Mouse (Mus musculus) liver, embryonic 14.5 days (tissue): ENCODE measurements around the gene Hip1. TPM values are rescaled to one million over a fixed set of nuclear protein-coding genes. Genes with fewer than 3 reads are reported as not detected.

Source experiments
- ATAC-seq: fragments of 200-750 bp; cut with Nextera tagmentation; 2 replicates; pipeline ENCODE4 v1.8.0; 2017; ENCODE audit warnings: moderate number of reproducible peaks, mild to moderate bottlenecking, moderate library complexity; ENCODE audit not compliant: insufficient read depth
- DNase-seq, 3 experiments: peaks; one replicate each; pipeline ENCODE4 v3.0.0-alpha.2; 2012 to 2013; ENCODE audit warnings: low read depth in 3 of 3, low spot score in 3 of 3
- H3K27ac ChIP-seq: fragments of 300-500 bp; sonication (generic); 2 replicates; pipeline ENCODE4 v1.5.1; 2014; ENCODE audit warnings: moderate library complexity, mild to moderate bottlenecking, control low read depth, inconsistent platforms
- H3K27me3 ChIP-seq: fragments of 300-500 bp; sonication (generic); 2 replicates; pipeline ENCODE4 v1.6.1; 2014; ENCODE audit warnings: mild to moderate bottlenecking, low read length, moderate library complexity; ENCODE audit not compliant: control insufficient read depth, insufficient read depth
- H3K36me3 ChIP-seq: fragments of 300-500 bp; sonication (generic); replicated peaks from 2 replicates; pipeline ENCODE4 v1.6.1; 2014; ENCODE audit warnings: low read depth; ENCODE audit not compliant: control insufficient read depth, insufficient read depth
- H3K4me1 ChIP-seq, 2 experiments: fragments of 200-500 bp in 1 of 2; fragments of 300-500 bp in 1 of 2; sonication (generic) in 1 of 2; replicated peaks; 2 replicates each; pipeline ENCODE4 v1.6.1; 2012 to 2014; ENCODE audit warnings: antibody characterized with exemption in 1 of 2, inconsistent platforms in 1 of 2, low read length in 1 of 2; ENCODE audit not compliant: control insufficient read depth in 2 of 2, insufficient read depth in 2 of 2
- H3K4me2 ChIP-seq: fragments of 300-500 bp; sonication (generic); 2 replicates; pipeline ENCODE4 v1.6.1; 2014; ENCODE audit warnings: low read depth, mild to moderate bottlenecking, control low read depth, moderate library complexity
- H3K4me3 ChIP-seq, 2 experiments: fragments of 200-500 bp in 1 of 2; fragments of 300-500 bp in 1 of 2; sonication (generic) in 1 of 2; 2 replicates each; pipeline ENCODE4 v1.5.1; 2012 to 2014; ENCODE audit warnings: low read depth in 2 of 2, low read length in 2 of 2, mild to moderate bottlenecking in 2 of 2, control low read depth in 1 of 2, inconsistent platforms in 1 of 2, moderate library complexity in 1 of 2; ENCODE audit not compliant: insufficient read depth in 1 of 2
- H3K9ac ChIP-seq: fragments of 300-500 bp; sonication (generic); replicated peaks from 2 replicates; pipeline ENCODE4 v1.6.1; 2014; ENCODE audit warnings: mild to moderate bottlenecking, control low read depth, moderate library complexity
- H3K9me3 ChIP-seq: fragments of 300-500 bp; sonication (generic); 2 replicates; pipeline ENCODE4 v1.6.1; 2016; ENCODE audit warnings: low read length, mixed read lengths; ENCODE audit not compliant: control insufficient read depth
- CTCF ChIP-seq: IDR thresholded peaks from 2 replicates; pipeline ENCODE4 v1.5.1; 2016; ENCODE audit warnings: antibody characterized with exemption, low read depth, control low read depth
- EP300 ChIP-seq: IDR thresholded peaks from 2 replicates; pipeline ENCODE4 v1.6.1; 2016; ENCODE audit warnings: antibody characterized with exemption, low read depth
- WGBS: fragments of 180-500 bp; shearing (Covaris S2); extraction: QIAGEN DNeasy Blood & Tissue Kit; methylation state at CpG from one replicate; pipeline ENCODE4 v1.1.7; 2014; ENCODE audit not compliant: insufficient replicate concordance; 5-methylcytosine and 5-hydroxymethylcytosine counted together
- microRNA-seq: library from miRNA; unstranded; fragments of <30 nt; microRNA quantifications from one replicate; pipeline ENCODE4, GENCODE M21; 2016
- polyA plus RNA-seq, 2 experiments: library from polyadenylated mRNA; depleted of rRNA in 1 of 2; stranded (reverse) in 1 of 2; unstranded in 1 of 2; fragments of >200 nt; fragmentation: Nextera tagmentation in 1 of 2; extraction: Ambion mirVana in 1 of 2; gene quantifications; 2 replicates each; pipeline versions ENCODE4 v1.2.1 to v1.2.3; 2012 to 2014

Hip1 gene
- polyA plus RNA-seq, 2 experiments: 2.2 to 2.8 TPM

DNA sequence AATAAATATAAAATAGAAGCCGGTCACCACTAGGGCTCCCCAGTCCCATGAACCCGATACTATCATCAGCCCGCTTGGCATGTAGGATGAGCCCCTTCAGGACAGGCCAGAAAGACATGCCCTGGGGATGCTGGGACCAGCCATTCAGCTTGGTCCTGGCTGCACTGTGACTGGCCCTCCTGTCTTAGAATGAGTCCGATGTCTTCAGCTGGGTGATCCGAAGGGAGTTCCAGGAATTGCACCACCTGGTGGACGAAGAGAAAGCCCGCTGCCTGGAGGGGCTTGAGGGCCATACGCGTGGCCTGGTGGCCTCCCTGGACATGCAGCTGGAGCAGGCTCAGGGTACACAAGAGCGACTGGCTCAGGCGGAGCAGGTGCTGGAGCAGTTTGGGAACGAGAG, 181.4 kb downstream of the Hip1 start:
- Histone ChIP-seq H3K4me3 (no peak overlapping the region), H3K27me3 (no peaks in the 10 kb centered on the region), H3K9me3 (no peaks in the 10 kb centered on the region), H3K9ac (no peak overlapping the region), H3K4me1 (no peaks in the 10 kb centered on the region), H3K27ac (no peak overlapping the region), H3K36me3 (no peaks in the 10 kb centered on the region), H3K4me2 (no peak overlapping the region)
- DNase-seq: no peak
- no peak for ATAC-seq
- TF ChIP-seq EP300 (no peak), CTCF (peak; percentile 71)
- WGBS: 27% methylated on average over 12 of the region's 12 CpGs

- no peak for DNase-seq
- 52% methylated on average over 3 of the region's 3 CpGs for WGBS
- H3K9ac ChIP-seq: no peak overlapping the region
- TF ChIP-seq CTCF: no peak
- TF ChIP-seq EP300: no peak
- H3K4me2 ChIP-seq: no peak overlapping the region
- no peak overlapping the region for H3K4me3 ChIP-seq
- H3K36me3 ChIP-seq: no peaks in the 10 kb centered on the region
- H3K27me3 ChIP-seq: no peaks in the 10 kb centered on the region
- no peak overlapping the region for H3K27ac ChIP-seq
- no peaks in the 10 kb centered on the region for H3K4me1 ChIP-seq
- no peak for ATAC-seq
- no peaks in the 10 kb centered on the region for H3K9me3 ChIP-seq
Observed at GRCm38 (mm10) chr5:135362572-135362971, 182.3 kb downstream of the Hip1 start.

DNA sequence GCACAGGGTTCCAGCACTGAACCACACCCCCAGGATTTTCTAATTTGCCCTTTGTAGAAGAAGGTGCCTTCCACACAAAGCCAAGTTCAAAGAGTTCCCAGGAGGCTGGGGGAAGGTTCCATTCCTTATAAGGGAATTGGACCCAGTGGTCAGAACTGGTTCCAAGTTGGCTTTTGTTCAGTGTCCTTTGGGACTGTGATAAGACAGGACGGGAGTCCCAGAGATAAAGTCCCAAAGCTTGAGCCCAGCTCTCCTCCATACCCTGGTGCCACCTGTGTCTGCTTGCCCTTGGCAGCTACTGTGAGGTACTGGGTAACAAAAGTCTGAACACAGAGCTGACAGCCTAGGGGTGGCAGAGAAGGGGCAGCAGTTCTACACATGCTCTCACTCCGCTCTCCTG, 185.1 kb downstream of the Hip1 start:
- WGBS: 63% methylated on average over 2 of the region's 2 CpGs
- Histone ChIP-seq H3K36me3 (no peaks in the 10 kb centered on the region), H3K4me1 (no peaks in the 10 kb centered on the region), H3K9ac (no peak overlapping the region), H3K4me2 (no peak overlapping the region), H3K27ac (no peak overlapping the region), H3K4me3 (no peak overlapping the region), H3K9me3 (no peaks in the 10 kb centered on the region), H3K27me3 (no peaks in the 10 kb centered on the region; the same call in 1 of the 2 replicates)
- no peak for DNase-seq
- TF ChIP-seq EP300 (no peak), CTCF (no peak)
- no peak for ATAC-seq

GRCm38 (mm10) chr5:135357556-135357955, 187.4 kb downstream of the Hip1 start:
- Histone ChIP-seq H3K27ac (no peak overlapping the region), H3K27me3 (no peaks in the 10 kb centered on the region; the same call in 1 of the 2 replicates), H3K9me3 (no peaks in the 10 kb centered on the region), H3K36me3 (no peaks in the 10 kb centered on the region), H3K4me2 (no peak overlapping the region), H3K9ac (no peak overlapping the region), H3K4me1 (no peaks in the 10 kb centered on the region), H3K4me3 (no peak overlapping the region)
- TF ChIP-seq CTCF: no peak
- TF ChIP-seq EP300: no peak
- ATAC-seq (no peak), DNase-seq (no peak)
- WGBS: 54% methylated on average over 2 of the region's 2 CpGs

Small RNAs within 50 kb of the gene (microRNA-seq; reads per million reads assigned to microRNA genes)
- not detected for gene Mir7033

Other genes with a start within 250 kb of the Hip1 start
- 0.03 TPM in 2 replicates for gene Fkbp6, start 195.1 kb downstream of the Hip1 start, polyA plus RNA-seq (2012; rRNA removed)
- gene Fkbp6, start 195.1 kb downstream of the Hip1 start, polyA plus RNA-seq (2014; fragmentation: Nextera tagmentation; extraction: Ambion mirVana): not detected in 2 replicates
- not detected in 2 replicates for gene Trim50, start 191.8 kb downstream of the Hip1 start, polyA plus RNA-seq (2012; rRNA removed)
- gene Trim50, start 191.8 kb downstream of the Hip1 start, polyA plus RNA-seq (2014; fragmentation: Nextera tagmentation; extraction: Ambion mirVana): not detected in 2 replicates
- gene Nsun5, start 175.2 kb downstream of the Hip1 start, polyA plus RNA-seq (2012; rRNA removed): 12.4 and 13.9 TPM in 2 replicates
- gene Nsun5, start 175.2 kb downstream of the Hip1 start, polyA plus RNA-seq (2014; fragmentation: Nextera tagmentation; extraction: Ambion mirVana): 10.5 and 12.9 TPM in 2 replicates
- gene Pom121, start 150.6 kb downstream of the Hip1 start, polyA plus RNA-seq (2012; rRNA removed): 7.6 and 9.7 TPM in 2 replicates
- gene Pom121, start 150.6 kb downstream of the Hip1 start, polyA plus RNA-seq (2014; fragmentation: Nextera tagmentation; extraction: Ambion mirVana): 5.4 and 7.0 TPM in 2 replicates
- gene Ccl26, start 18.4 kb upstream of the Hip1 start, polyA plus RNA-seq (2012; rRNA removed): not detected in 2 replicates
- not detected in 2 replicates for gene Ccl26, start 18.4 kb upstream of the Hip1 start, polyA plus RNA-seq (2014; fragmentation: Nextera tagmentation; extraction: Ambion mirVana)
- gene Ccl24, start 27.9 kb upstream of the Hip1 start, polyA plus RNA-seq (2012; rRNA removed): 11.8 and 12.1 TPM in 2 replicates
- gene Ccl24, start 27.9 kb upstream of the Hip1 start, polyA plus RNA-seq (2014; fragmentation: Nextera tagmentation; extraction: Ambion mirVana): 14.4 and 17.8 TPM in 2 replicates
- 4.1 and 4.6 TPM in 2 replicates for gene Rhbdd2, start 87.5 kb upstream of the Hip1 start, polyA plus RNA-seq (2012; rRNA removed)
- 7.8 and 8.3 TPM in 2 replicates for gene Rhbdd2, start 87.5 kb upstream of the Hip1 start, polyA plus RNA-seq (2014; fragmentation: Nextera tagmentation; extraction: Ambion mirVana)
- gene Por, start 124.9 kb upstream of the Hip1 start, polyA plus RNA-seq (2012; rRNA removed): 21.7 and 27.7 TPM in 2 replicates
- gene Por, start 124.9 kb upstream of the Hip1 start, polyA plus RNA-seq (2014; fragmentation: Nextera tagmentation; extraction: Ambion mirVana): 18.1 and 21.4 TPM in 2 replicates
- gene Tmem120a, start 199.3 kb upstream of the Hip1 start, polyA plus RNA-seq (2012; rRNA removed): 5.4 and 5.7 TPM in 2 replicates
- gene Tmem120a, start 199.3 kb upstream of the Hip1 start, polyA plus RNA-seq (2014; fragmentation: Nextera tagmentation; extraction: Ambion mirVana): 15.2 and 16.0 TPM in 2 replicates
- 0.02 TPM in 1 of 2 replicates, not detected in the other for gene Styxl1, start 233.3 kb upstream of the Hip1 start, polyA plus RNA-seq (2012; rRNA removed)
- not detected in 2 replicates for gene Styxl1, start 233.3 kb upstream of the Hip1 start, polyA plus RNA-seq (2014; fragmentation: Nextera tagmentation; extraction: Ambion mirVana)
- 211 and 224 TPM in 2 replicates for gene Mdh2, start 233.4 kb upstream of the Hip1 start, polyA plus RNA-seq (2012; rRNA removed)
- 307 and 326 TPM in 2 replicates for gene Mdh2, start 233.4 kb upstream of the Hip1 start, polyA plus RNA-seq (2014; fragmentation: Nextera tagmentation; extraction: Ambion mirVana)